Mouse (Mus musculus): ENCODE data around the gene Amotl2.

- TF ChIP-seq CTCF (IDR thresholded peaks at IDR 0.05; ENCODE audit: low read depth), result 0 out of 2 replicates have a peak, but pooled peaks have one; percentile 4
- TF ChIP-seq EP300 (IDR thresholded peaks at IDR 0.05; ENCODE audit: low read depth), result peak; percentile 57; the same call in 1 of the 2 replicates
Observed at GRCm38 (mm10) chr9:102714893-102715505, 1.5 kb upstream of the Amotl2 start.

Data from liver, postnatal 0 days (tissue).